Mouse (Mus musculus) splenic B cell, adult 2 months (primary cell): ENCODE measurements around the gene Clasrp.

ENCODE experiments used
- DNase-seq: peaks from one replicate; pipeline ENCODE4 v3.0.0-alpha.2; 2011; ENCODE audit warnings: low read depth, low spot score
- H3K27me3 ChIP-seq: 2 replicates; pipeline ENCODE4 v1.6.1; 2012; ENCODE audit warnings: mild to moderate bottlenecking, low read length, moderate library complexity, mixed read lengths; ENCODE audit not compliant: control insufficient read depth, poor library complexity, insufficient read depth, severe bottlenecking
- H3K36me3 ChIP-seq: 2 replicates; pipeline ENCODE4 v1.6.1; 2012; ENCODE audit warnings: mild to moderate bottlenecking, low read length, moderate library complexity, mixed read lengths; ENCODE audit not compliant: control insufficient read depth, poor library complexity, insufficient read depth, severe bottlenecking

The Clasrp gene

GRCm38 (mm10) chr7:19603849-19604605 lies at the start of gene Clasrp:
Gene Clasrp, minus strand, starts transcription at chr7:19604486.
- H3K27me3 ChIP-seq, result no peaks in the 10 kb centered on the region
- H3K36me3 ChIP-seq, result peaks cover 10% of the 10 kb centered on the region
- DNase-seq, result peak; percentile 96

- DNase-seq, result no peak
- Histone ChIP-seq H3K27me3 (no peaks in the 10 kb centered on the region), H3K36me3 (peaks cover 8% of the 10 kb centered on the region)
Observed at GRCm38 (mm10) chr7:19652614-19653013, 48.3 kb upstream of the Clasrp start.

- no peak for DNase-seq
- no peaks in the 10 kb centered on the region for H3K27me3 ChIP-seq
- H3K36me3 ChIP-seq, result peaks cover 11% of the 10 kb centered on the region
Observed at GRCm38 (mm10) chr7:19651063-19651786, 46.9 kb upstream of the Clasrp start.

DNA sequence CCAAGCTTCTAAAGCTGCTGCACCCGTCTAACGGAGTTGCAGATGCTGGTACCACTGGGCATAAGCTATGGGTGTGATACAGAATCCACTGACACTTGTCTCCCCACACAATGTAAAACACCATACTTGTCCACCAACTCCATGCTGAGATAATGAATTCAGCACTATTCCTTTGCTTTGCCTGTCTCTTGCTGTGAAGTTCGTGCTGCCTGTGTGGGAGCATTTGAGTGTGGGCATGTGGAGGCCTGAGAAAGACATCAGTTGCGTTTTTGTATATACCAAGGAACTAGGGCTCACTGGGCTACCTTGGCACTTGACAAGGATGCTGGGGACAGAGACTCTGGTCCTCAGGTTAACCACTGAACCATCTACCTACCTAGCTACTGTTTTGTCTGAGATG lies 36.9 kb upstream of the Clasrp start:
- DNase-seq, result no peak
- H3K36me3 ChIP-seq, result peaks cover 30% of the 10 kb centered on the region
- H3K27me3 ChIP-seq, result no peaks in the 10 kb centered on the region

DNA sequence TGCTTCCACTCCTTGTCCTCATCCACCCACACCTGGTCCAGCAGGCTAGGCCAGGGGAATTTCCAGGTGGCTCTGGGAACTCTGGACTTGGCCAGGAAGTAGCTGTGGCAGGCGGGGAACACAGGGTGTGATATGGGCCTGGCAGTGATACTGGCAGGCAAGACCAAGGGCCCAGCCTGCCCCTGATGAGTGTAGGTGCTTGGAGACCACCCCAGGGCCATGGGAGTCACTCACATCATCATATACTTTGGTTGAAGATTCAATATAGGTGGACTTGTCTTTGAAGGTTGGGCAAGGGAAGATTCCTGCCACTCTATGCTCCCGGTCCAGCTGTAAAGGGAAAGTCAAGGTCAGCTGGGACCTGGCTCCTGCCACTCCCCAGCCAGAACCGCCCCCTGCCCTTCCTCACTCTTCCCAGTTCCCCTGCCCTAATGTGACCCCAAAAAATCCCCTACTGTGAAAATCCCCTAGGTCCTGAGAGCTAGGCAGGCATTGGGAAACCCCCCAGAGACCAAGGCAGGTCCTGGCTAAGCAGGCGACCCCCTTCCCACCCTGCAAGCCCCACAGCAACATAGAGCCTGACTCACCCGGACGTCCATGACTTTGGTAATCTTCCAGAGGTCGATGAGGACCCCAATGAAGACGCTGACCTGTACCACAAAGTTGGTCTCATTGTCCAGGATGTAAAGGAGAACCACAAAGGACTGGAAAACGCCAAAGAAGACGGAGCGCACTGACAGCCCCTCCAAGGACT lies 31.0 kb upstream of the Clasrp start:
- Histone ChIP-seq H3K36me3 (peaks cover 22% of the 10 kb centered on the region), H3K27me3 (no peaks in the 10 kb centered on the region)
- DNase-seq, result no peak

DNA sequence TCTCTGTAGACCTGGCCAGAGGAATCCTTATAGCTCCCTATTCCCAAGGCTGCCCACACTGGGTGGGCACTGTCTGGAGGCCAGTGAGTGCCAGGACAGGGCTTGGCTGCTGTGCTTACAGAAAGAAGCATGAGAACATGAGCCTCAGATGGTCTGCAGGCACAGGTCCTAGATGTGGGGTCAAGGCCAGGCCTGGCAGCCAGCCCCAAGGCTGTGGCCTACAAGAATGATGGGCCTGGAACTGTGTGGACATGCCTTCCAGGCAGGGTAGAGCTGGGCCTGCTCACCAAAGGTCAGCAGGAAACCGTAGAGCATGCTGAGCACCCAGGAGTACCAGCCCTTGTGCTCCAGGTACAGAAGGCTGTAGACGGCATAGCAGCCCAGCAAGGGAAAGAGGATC lies 30.3 kb upstream of the Clasrp start:
- no peak for DNase-seq
- H3K36me3 ChIP-seq, result peaks cover 22% of the 10 kb centered on the region
- H3K27me3 ChIP-seq, result no peaks in the 10 kb centered on the region

DNA sequence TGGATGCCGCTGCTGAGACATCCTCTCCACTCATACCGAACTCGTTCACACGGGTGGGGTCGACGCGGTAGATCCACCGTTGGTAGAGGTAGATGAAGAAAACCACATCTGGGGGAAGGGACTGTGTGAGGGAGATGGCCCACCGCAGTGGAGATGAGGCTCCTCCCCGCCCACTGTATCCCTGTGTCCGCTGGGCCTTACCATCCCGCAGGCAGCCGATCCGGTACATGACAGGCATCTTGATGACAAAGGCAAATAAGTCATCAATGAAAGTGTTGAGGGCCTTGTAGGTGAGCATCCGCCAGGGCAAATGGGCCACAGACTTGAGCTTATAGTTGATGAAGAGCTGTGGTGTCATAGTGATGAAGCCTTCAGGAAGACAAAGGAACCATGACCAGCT lies 29.6 kb upstream of the Clasrp start:
- H3K36me3 ChIP-seq, result peaks cover 22% of the 10 kb centered on the region
- DNase-seq, result no peak
- H3K27me3 ChIP-seq, result no peaks in the 10 kb centered on the region

DNA sequence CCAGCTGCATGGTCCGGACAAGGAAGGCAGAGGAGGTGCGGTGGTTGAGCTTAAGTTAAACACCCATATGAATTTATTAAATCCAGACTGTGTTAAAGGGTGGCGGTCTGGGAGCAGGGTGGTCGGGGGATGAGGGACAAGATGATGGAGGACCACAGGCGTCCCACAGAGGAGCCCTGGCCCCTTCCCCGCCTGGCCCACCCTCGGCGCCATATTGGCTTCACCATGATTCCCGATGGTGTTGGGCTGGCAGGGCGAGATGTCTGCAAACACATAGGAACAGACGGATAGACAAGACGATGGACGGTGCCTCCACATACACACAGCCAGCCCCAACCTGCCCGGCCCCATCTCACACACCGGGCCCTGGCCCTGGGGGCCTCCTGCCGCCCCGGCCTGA lies 28.9 kb upstream of the Clasrp start:
- peaks cover 16% of the 10 kb centered on the region for H3K36me3 ChIP-seq
- no peak for DNase-seq
- H3K27me3 ChIP-seq, result no peaks in the 10 kb centered on the region

DNA sequence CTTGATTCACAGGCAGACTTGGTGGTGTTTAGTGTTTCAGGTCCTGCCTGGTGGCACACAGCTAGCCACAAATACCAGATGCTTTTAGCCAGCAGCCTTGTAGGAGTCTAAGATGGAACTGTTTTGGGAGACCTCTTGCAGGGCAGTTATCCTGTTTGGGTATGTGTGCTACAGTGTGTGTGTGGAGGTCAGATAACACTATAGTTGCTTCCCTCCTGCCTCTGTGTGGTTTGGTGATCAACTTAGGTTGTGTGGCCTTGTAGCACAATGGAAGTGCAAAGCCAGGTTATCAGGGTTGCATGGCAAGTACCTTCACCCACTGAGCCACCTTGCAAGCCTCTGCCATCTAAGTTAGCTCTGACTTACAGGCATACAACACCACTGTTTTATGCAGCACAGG lies 28.4 kb upstream of the Clasrp start:
- no peaks in the 10 kb centered on the region for H3K27me3 ChIP-seq
- DNase-seq, result no peak

DNA sequence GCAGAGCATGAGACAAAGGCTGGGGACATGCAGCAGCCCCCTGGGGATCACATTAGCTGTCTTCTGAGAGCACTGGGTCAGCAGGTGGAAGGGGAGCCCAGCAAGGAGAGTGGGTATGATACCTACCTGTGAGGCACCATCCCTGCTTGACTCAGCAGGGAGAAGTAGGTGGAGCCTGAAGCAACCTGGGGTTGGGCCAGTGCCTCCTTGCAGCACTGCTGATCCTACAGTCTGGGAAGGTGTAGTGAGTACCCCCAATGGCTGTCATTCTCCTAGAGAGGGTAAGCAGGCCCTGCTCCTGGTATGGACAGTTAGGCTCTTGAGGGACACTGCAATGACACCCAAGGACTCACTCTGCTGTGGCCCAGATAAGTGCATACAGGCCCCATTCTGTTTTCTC lies 28.0 kb upstream of the Clasrp start:
- no peak for DNase-seq
- H3K27me3 ChIP-seq, result no peaks in the 10 kb centered on the region
- peaks cover 11% of the 10 kb centered on the region for H3K36me3 ChIP-seq

More for the DNA sequence above, 28.4 kb upstream of the Clasrp start:
- H3K36me3 ChIP-seq, result peaks cover 11% of the 10 kb centered on the region

DNA sequence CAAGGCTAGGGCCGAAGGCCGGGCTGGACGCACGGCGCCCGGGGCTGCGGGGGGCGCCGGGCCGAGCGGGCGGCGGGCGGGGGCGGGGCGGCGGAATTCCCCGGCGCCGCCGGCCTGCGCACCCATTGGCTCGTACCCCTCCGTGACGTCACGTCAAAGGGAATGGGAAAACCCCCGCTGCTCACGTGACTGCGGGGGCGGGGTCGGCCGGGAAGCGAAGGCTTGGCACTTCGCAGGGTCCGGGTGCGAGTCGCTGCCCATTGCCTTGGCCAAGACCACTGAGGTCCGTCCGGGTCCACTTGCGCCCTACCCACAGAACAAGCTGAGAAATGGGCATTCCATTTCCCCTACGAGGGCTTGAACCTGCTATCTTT lies 25.1 kb upstream of the Clasrp start, which contains the start of gene Relb:
Gene Relb, minus strand, starts transcription at position 78 of the 374 bp plus-strand sequence.
- peaks cover 14% of the 10 kb centered on the region for H3K36me3 ChIP-seq
- H3K27me3 ChIP-seq, result no peaks in the 10 kb centered on the region
- DNase-seq, result peak; percentile 96

DNA sequence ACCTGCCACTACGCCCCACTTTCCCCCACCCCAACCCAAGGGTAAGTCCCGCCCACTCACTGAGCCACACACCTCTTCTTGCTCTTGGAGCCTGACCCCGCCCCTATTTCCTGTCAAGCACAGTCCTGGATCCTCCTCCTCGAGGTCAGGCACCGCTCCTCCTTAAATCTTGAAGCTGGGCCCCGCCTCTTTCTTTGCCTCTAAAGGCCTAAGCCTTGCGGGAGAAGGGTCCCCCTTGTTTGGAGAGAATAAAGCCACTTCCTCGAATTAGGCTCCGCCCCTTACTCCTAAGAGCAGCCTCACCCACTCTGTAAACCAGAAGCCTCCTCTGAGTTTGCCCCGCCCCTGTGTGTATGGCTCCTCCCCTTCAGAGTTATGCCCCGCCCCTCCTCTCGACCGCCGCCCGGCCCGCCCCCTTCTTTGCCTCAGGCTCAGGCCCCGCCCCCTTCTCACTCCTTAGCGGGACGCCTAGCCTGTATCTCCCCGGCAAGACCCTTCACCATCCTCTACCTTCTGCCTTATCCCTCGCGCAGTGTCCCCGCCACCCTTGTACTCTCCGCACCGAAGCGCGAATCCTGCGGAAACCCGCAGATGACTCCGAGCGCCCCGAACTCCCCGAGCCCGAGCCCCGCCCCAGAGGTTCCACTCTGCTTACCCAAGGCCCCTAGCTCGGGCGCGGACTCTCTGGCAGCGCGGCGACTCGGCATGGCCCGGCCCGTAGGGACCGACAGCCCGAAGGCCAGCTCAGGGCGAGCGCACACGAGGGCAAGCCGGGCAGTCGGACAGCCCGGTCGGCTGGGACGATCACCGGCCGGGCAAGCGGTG lies 24.5 kb upstream of the Clasrp start:
- Histone ChIP-seq H3K27me3 (no peaks in the 10 kb centered on the region; the same call in 1 of the 2 replicates), H3K36me3 (peaks cover 18% of the 10 kb centered on the region)
- DNase-seq, result peak; percentile 99

DNA sequence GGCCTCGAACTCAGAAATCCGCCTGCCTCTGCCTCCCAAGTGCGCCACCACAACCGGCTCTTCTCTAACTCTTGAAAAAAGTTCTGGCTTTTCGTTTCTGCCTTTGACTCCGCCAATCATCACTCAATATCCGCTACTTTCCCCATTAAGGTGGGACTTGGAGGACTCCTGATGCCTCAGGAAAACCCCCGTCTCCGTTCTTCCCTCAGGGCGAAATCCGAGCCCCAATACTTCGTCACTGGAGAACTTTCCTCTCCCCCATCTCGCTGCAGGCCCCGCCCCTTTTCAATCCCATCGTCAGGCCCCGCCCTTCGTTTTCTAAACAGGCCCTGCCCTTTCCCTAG lies 23.9 kb upstream of the Clasrp start:
- DNase-seq, result no peak
- peaks cover 16% of the 10 kb centered on the region for H3K36me3 ChIP-seq
- no peaks in the 10 kb centered on the region; the same call in 1 of the 2 replicates for H3K27me3 ChIP-seq

DNA sequence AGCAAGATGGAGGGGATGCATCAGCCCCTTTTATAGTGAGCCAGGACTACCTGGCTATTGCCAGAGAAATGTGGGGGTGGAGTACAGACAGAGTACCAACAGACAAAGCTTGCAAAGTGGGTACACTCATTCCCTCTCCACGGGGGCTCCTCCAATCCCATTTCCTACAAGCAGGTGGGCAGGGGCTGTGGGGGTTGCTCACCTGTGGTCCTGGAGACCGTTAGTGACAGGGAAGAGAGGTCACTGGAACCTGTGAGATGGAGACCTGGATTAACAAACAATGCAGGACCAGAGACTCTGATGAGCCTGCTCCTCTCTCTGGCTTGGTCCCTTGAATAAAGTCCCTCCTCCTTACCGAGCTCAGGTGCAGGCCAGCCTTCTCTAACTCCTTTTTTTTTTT lies 23.4 kb upstream of the Clasrp start:
- Histone ChIP-seq H3K27me3 (no peaks in the 10 kb centered on the region; the same call in 1 of the 2 replicates), H3K36me3 (peaks cover 16% of the 10 kb centered on the region)
- DNase-seq, result no peak
